Mouse (Mus musculus) heart, adult 2 months (tissue): ENCODE data around the gene Abhd8. TPM values are rescaled to one million over a fixed set of nuclear protein-coding genes. Genes with fewer than 3 reads are reported as not detected.

Source experiments
- DNase-seq, 2 experiments: peaks; one replicate each; pipeline ENCODE4 v3.0.0; 2021
- H3K27ac ChIP-seq: fragments of 200-600 bp; 2 replicates; pipeline ENCODE4 v1.8.1; 2022
- H3K27me3 ChIP-seq: fragments of 200-500 bp; 2 replicates; pipeline ENCODE4 v1.6.1; 2012; ENCODE audit warnings: mild to moderate bottlenecking, low read length, inconsistent platforms, mixed read lengths; ENCODE audit not compliant: control insufficient read depth, insufficient read depth
- H3K36me3 ChIP-seq: fragments of 200-500 bp; 2 replicates; pipeline ENCODE4 v1.6.1; 2012; ENCODE audit warnings: low read length, inconsistent platforms; ENCODE audit not compliant: control insufficient read depth, insufficient read depth
- H3K4me1 ChIP-seq: fragments of 200-500 bp; 2 replicates; pipeline ENCODE4 v1.6.1; 2011; ENCODE audit warnings: low read length; ENCODE audit not compliant: control insufficient read depth, insufficient read depth
- H3K4me3 ChIP-seq: fragments of 200-600 bp; 2 replicates; pipeline ENCODE4 v1.8.1; 2022
- H3K79me2 ChIP-seq: fragments of 200-500 bp; replicated peaks from 2 replicates; pipeline ENCODE4 v1.6.1; 2012; ENCODE audit warnings: mild to moderate bottlenecking, inconsistent platforms, low read length, moderate library complexity, mixed read lengths; ENCODE audit not compliant: control insufficient read depth, insufficient read depth
- H3K9ac ChIP-seq: fragments of 200-500 bp; 2 replicates; pipeline ENCODE4 v1.6.1; 2012; ENCODE audit warnings: low read depth, mild to moderate bottlenecking, control low read depth, inconsistent platforms, low read length, mixed read lengths
- CTCF ChIP-seq: fragments of 200-600 bp; IDR thresholded peaks from 2 replicates; pipeline ENCODE4 v1.8.1; 2022; ENCODE audit warnings: antibody characterized with exemption, mild to moderate bottlenecking, moderate library complexity
- EP300 ChIP-seq: fragments of 200-500 bp; IDR thresholded peaks from 2 replicates; pipeline ENCODE4 v1.6.1; 2011; ENCODE audit warnings: low read depth, low read length, control low read depth; ENCODE audit not compliant: insufficient read depth
- POLR2A ChIP-seq: fragments of 200-500 bp; IDR thresholded peaks from 2 replicates; pipeline ENCODE4 v1.6.1; 2011; ENCODE audit warnings: mild to moderate bottlenecking, low read depth, low read length, control low read depth; ENCODE audit not compliant: insufficient read depth
- WGBS: fragments of 180-500 bp; shearing (Covaris S2); methylation state at CpG from one replicate; pipeline ENCODE4 v1.1.7; 2018; 5-methylcytosine and 5-hydroxymethylcytosine counted together
- intact Hi-C: fragments of 180-260 bp; cut with DNase I; formaldehyde crosslinking; loops from one replicate; pipeline ENCODE4 v1.15.1; 2025
- polyA plus RNA-seq: library from polyadenylated mRNA; depleted of rRNA; stranded (reverse); fragments of >200 nt; gene quantifications from 2 replicates; pipeline ENCODE4 v1.2.3, GENCODE M21; 2012
- total RNA-seq, 2 experiments: library from RNA; stranded (reverse); gene quantifications; 2 replicates each; pipeline ENCODE4 v1.2.3; 2021

The Abhd8 gene
- total and polyA plus RNA-seq, 3 experiments: 25.8 to 30.4 (median 26.5) TPM

GRCm38 (mm10) chr8:71476099-71476940 lies 12.9 kb upstream of the Abhd8 start:
- peak; percentile 88 to 92 for DNase-seq
- intact Hi-C loops: no loop called here

DNA sequence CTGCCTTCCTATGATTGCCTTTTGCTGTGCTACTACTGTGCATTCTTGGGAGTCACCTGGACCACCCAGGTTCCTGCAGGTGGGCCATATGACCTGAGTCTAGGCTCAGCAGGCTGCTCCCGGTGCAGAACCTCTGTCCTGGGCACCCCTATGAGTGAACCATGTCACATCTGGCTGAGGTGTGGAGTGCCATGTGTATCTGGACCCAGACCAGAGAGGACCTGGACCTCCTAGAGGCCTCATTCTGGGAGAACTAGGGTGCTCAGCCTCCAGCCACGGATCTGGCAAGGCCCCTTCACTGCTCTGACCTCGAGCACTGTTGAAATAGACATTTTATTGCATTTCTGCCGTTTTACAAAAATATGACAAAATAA lies 12.2 kb upstream of the Abhd8 start:
- Histone ChIP-seq H3K9ac (0 out of 2 replicates have a peak overlapping the region, but pooled peaks have one; percentile 14), H3K36me3 (no peaks in the 10 kb centered on the region), H3K4me3 (peak overlapping the region; percentile 65), H3K4me1 (peaks cover 3% of the 10 kb centered on the region), H3K27ac (peak overlapping the region; percentile 91), H3K79me2 (no peaks in the 10 kb centered on the region; the same call in 1 of the 2 replicates), H3K27me3 (no peaks in the 10 kb centered on the region)
- 28% methylated on average over 4 of the region's 4 CpGs for WGBS
- intact Hi-C loops: no loop called here
- DNase-seq: peak in 1 of 2 experiments; percentile 39
- TF ChIP-seq POLR2A (no peak), CTCF (no peak), EP300 (no peak)

More at GRCm38 (mm10) chr8:71476099-71476940, 12.9 kb upstream of the Abhd8 start:
- TF ChIP-seq CTCF (peak; percentile 50), EP300 (no peak)
- Histone ChIP-seq H3K9ac (peak overlapping the region; percentile 95), H3K36me3 (no peaks in the 10 kb centered on the region), H3K4me1 (peaks cover 3% of the 10 kb centered on the region), H3K27me3 (no peaks in the 10 kb centered on the region), H3K79me2 (no peaks in the 10 kb centered on the region), H3K27ac (peak overlapping the region; percentile 91), H3K4me3 (peak overlapping the region; percentile 65)
- under 1% methylated on average over 120 of the region's 121 CpGs for WGBS

- 89% methylated on average over 25 of the region's 25 CpGs for WGBS
- H3K4me3 ChIP-seq: no peak overlapping the region
- TF ChIP-seq POLR2A: no peak
- no peak for TF ChIP-seq EP300
- TF ChIP-seq CTCF: no peak
- H3K27ac ChIP-seq: no peak overlapping the region
- peak in 1 of 2 experiments; percentile 21 for DNase-seq
- no peak overlapping the region for H3K9ac ChIP-seq
- H3K27me3 ChIP-seq: no peaks in the 10 kb centered on the region
- intact Hi-C loops: no loop called here
- no peaks in the 10 kb centered on the region for H3K36me3 ChIP-seq
- H3K4me1 ChIP-seq: peaks cover 6% of the 10 kb centered on the region
- H3K79me2 ChIP-seq: no peaks in the 10 kb centered on the region; the same call in 1 of the 2 replicates
These were observed 11.6 kb upstream of the Abhd8 start for GRCm38 (mm10) chr8:71474785-71475701.

DNA sequence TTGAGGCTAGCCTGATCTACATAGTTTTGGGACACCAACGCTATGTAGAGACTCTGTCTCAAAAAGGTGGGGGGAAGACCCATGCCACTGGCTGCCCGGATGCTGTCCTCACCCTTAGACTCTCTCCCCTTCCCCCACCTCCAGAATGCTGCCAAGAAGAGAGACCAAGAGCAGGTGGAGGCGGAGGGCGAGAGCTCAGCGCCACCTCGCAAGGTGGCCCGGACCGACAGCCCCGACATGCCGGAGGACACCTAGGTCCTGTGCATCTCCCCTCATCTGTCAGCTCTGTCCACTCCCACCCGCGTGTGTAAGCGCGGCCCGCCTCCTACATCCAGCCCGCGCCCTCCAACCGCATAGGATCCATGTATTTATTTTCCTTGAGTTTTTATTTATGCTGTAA lies 10.9 kb upstream of the Abhd8 start:
- intact Hi-C loops: no loop called here
- WGBS: 93% methylated on average over 18 of the region's 18 CpGs
- no peaks in the 10 kb centered on the region for H3K27me3 ChIP-seq
- no peak for TF ChIP-seq EP300
- no peak for TF ChIP-seq CTCF
- no peak for TF ChIP-seq POLR2A
- H3K9ac ChIP-seq: no peak overlapping the region
- no peak overlapping the region for H3K27ac ChIP-seq
- no peak overlapping the region for H3K4me3 ChIP-seq
- no peaks in the 10 kb centered on the region for H3K36me3 ChIP-seq
- H3K4me1 ChIP-seq: peaks cover 10% of the 10 kb centered on the region
- DNase-seq: peak in 1 of 2 experiments; percentile 17
- H3K79me2 ChIP-seq: peaks cover 1% of the 10 kb centered on the region; the same call in 1 of the 2 replicates

DNA sequence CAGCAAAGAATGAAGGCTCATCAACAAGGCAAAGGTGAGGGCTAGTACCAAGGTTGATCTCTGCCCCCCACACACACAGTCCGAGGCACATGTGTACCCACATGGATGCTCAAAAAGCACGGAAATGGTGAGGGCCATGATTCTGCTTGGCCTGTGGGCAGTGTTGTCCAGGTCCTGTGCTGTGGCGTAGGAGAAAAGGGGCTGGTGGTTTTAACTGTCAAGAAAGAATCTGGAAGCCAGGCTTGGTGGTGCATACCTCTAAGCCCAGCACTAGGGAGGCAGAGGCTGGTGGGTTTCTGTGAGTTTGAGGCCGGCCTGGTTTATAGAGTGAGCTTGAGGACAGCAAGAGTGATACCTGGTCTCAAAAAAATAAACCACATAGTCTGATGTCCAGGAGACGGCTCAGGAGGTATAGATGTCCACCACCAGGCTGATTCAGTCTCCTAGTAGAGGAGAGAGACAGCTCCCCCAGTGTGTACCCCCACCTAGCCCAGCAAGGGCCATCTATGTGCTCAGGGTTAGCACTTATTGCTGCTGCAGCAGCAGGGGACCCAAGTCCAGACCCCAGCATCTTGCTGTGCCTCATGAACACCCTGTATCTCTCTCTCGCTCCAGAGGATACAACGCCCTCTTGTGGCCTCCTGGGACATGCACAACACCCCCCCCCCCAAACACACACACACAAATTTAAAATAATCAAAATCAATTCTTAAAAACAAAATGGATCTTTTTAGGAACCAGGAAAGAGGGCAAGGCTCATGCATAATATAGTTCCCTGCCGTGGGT lies 9.3 kb upstream of the Abhd8 start:
- H3K4me3 ChIP-seq: no peak overlapping the region
- peak in 1 of 2 experiments; percentile 18 for DNase-seq
- H3K27ac ChIP-seq: no peak overlapping the region
- intact Hi-C loops: no loop called here
- peaks cover 10% of the 10 kb centered on the region for H3K4me1 ChIP-seq
- TF ChIP-seq EP300 (no peak), CTCF (peak; percentile 40)
- 92% methylated on average over 8 of the region's 8 CpGs for WGBS
- no peaks in the 10 kb centered on the region for H3K36me3 ChIP-seq
- peaks cover 3% of the 10 kb centered on the region; the same call in 1 of the 2 replicates for H3K79me2 ChIP-seq
- H3K9ac ChIP-seq: no peak overlapping the region
- no peaks in the 10 kb centered on the region for H3K27me3 ChIP-seq
